Mouse (Mus musculus): ENCODE data around the gene Igfbp7. TPM values are rescaled to one million over a fixed set of nuclear protein-coding genes. Genes with fewer than 3 reads are reported as not detected.
A peak's percentile ranks its signal among the peaks of the same experiment; 100 is the strongest.

Gene Igfbp7
- total and polyA plus RNA-seq, 3 experiments, result 0.07 TPM; not detected in 2

GRCm38 (mm10) chr5:77405455-77406057, 2.3 kb downstream of the Igfbp7 start:
- DNase-seq (ENCODE audit: low read depth, low spot score), result no peak
- Histone ChIP-seq H3K4me1 (ENCODE audit: control insufficient read depth in 1 of 2, insufficient read depth in 2 of 2, low read length in 2 of 2) (no peaks in the 10 kb centered on the region), H3K27me3 (ENCODE audit: control insufficient read depth in 1 of 2, insufficient read depth in 2 of 2, low read length in 2 of 2) (no peaks in the 10 kb centered on the region), H3K36me3 (ENCODE audit: control insufficient read depth in 1 of 2, insufficient read depth in 2 of 2, low read length in 2 of 2) (no peaks in the 10 kb centered on the region), H3K27ac (ENCODE audit: control insufficient read depth, low read depth, low read length) (no peak overlapping the region), H3K79me2 (ENCODE audit: control insufficient read depth, insufficient read depth, low read length, poor library complexity) (no peaks in the 10 kb centered on the region), H3K9me3 (replicated peaks; ENCODE audit: insufficient read depth, low read length) (no peaks in the 10 kb centered on the region; the same call in 1 of the 2 replicates), H3K9ac (ENCODE audit: control insufficient read depth, low read depth, low read length, poor library complexity, severe bottlenecking) (no peak overlapping the region), H3K4me3 (ENCODE audit: control insufficient read depth in 1 of 2, insufficient read depth in 1 of 2, low read depth in 2 of 2, low read length in 2 of 2) (no peak overlapping the region)
- TF ChIP-seq TBP (IDR thresholded peaks at IDR 0.05; ENCODE audit: low read depth, low read length) (0 out of 2 replicates have a peak, but pooled peaks have one; percentile 15), JUND (IDR thresholded peaks at IDR 0.05; ENCODE audit: low read depth, low read length) (no peak)

DNA sequence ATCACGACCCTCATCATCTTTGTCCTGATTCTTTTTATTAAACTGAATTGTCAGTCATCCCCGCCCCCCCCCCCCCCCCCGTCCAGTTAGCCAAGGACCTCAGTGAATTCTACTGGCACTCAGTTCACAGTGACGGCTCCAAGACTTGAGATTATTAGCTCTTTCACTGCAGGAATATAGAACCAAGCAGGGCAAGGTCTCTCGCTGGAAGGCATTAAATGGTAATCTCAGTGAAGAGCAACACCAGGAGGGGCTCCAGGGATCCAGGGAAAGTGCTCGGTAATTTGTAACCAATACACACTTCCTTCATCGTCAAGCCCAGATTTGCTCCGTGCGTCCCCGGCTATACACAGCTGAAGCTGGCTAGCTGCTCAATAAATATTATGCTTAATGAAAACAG, 2.9 kb downstream of the Igfbp7 start:
- no peak overlapping the region for H3K4me3 ChIP-seq (ENCODE audit: control insufficient read depth in 1 of 2, insufficient read depth in 1 of 2, low read depth in 2 of 2, low read length in 2 of 2)
- no peak for DNase-seq (ENCODE audit: low read depth, low spot score)
- H3K79me2 ChIP-seq (ENCODE audit: control insufficient read depth, insufficient read depth, low read length, poor library complexity), result no peaks in the 10 kb centered on the region
- H3K4me1 ChIP-seq (ENCODE audit: control insufficient read depth in 1 of 2, insufficient read depth in 2 of 2, low read length in 2 of 2), result no peaks in the 10 kb centered on the region
- no peak overlapping the region for H3K27ac ChIP-seq (ENCODE audit: control insufficient read depth, low read depth, low read length)
- H3K36me3 ChIP-seq (ENCODE audit: control insufficient read depth in 1 of 2, insufficient read depth in 2 of 2, low read length in 2 of 2), result no peaks in the 10 kb centered on the region
- H3K9ac ChIP-seq (ENCODE audit: control insufficient read depth, low read depth, low read length, poor library complexity, severe bottlenecking), result no peak overlapping the region
- no peaks in the 10 kb centered on the region for H3K27me3 ChIP-seq (ENCODE audit: control insufficient read depth in 1 of 2, insufficient read depth in 2 of 2, low read length in 2 of 2)
- TF ChIP-seq SIN3A (IDR thresholded peaks at IDR 0.05; ENCODE audit: low read length), result no peak
- no peak for TF ChIP-seq TAL1 (IDR thresholded peaks at IDR 0.05; ENCODE audit: low read length)
- TF ChIP-seq GATA1 (IDR thresholded peaks at IDR 0.05; ENCODE audit: low read depth, low read length), result no peak
- no peak for TF ChIP-seq MXI1 (IDR thresholded peaks at IDR 0.05; ENCODE audit: low read depth, low read length)
- TF ChIP-seq POLR2A (IDR thresholded peaks at IDR 0.05; ENCODE audit: control insufficient read depth in 1 of 2, insufficient read depth in 1 of 2, low read depth in 1 of 2, low read length in 2 of 2, poor library complexity in 1 of 2), result no peak
- no peak for TF ChIP-seq RAD21 (IDR thresholded peaks at IDR 0.05; ENCODE audit: low read depth, low read length)
- no peak for TF ChIP-seq CTCF (IDR thresholded peaks at IDR 0.05 in 2 of 3, conservative IDR thresholded peaks at IDR 0.05 in 1 of 3; ENCODE audit: control insufficient read depth in 1 of 3, insufficient read depth in 1 of 3, low read depth in 2 of 3, low read length in 3 of 3, poor library complexity in 1 of 3, severe bottlenecking in 1 of 3)
- no peak for TF ChIP-seq ELF1 (IDR thresholded peaks at IDR 0.05; ENCODE audit: low read depth, low read length)
- TF ChIP-seq SMC3 (IDR thresholded peaks at IDR 0.05; ENCODE audit: low read depth, low read length), result no peak
- no peak for TF ChIP-seq MAZ (IDR thresholded peaks at IDR 0.05; ENCODE audit: low read depth, low read length)
- TF ChIP-seq NRF1 (IDR thresholded peaks at IDR 0.05; ENCODE audit: insufficient read depth, low read depth, low read length, poor library complexity, severe bottlenecking), result no peak
- no peaks in the 10 kb centered on the region; the same call in 1 of the 2 replicates for H3K9me3 ChIP-seq (replicated peaks; ENCODE audit: insufficient read depth, low read length)

DNA sequence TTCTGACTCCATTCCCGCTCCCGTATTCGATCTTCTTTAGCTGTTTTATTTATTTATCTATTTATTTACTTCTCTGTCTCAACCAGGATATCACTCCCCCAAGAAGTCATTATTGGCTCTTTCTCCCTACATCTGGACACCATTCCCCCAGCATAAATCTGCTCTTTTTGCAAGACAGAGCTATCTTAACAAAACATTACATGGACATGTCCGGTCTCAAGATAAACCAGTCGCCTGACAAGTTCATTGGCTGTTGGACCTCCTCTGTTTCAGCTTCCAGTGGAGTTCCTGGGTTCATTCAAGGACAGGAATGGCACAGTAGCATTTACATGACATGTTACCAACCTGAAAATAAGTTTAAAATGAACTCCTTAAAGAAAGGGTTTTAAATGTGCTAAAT, 4.9 kb downstream of the Igfbp7 start:
- TF ChIP-seq ETS1 (IDR thresholded peaks at IDR 0.05; ENCODE audit: low read depth, low read length) (no peak), POLR2A (IDR thresholded peaks at IDR 0.05; ENCODE audit: control insufficient read depth in 1 of 2, insufficient read depth in 1 of 2, low read depth in 1 of 2, low read length in 2 of 2, poor library complexity in 1 of 2) (no peak), CHD2 (IDR thresholded peaks at IDR 0.05; ENCODE audit: low read length) (no peak), MAFK (IDR thresholded peaks at IDR 0.05; ENCODE audit: borderline replicate concordance, low read depth, low read length) (no peak), GATA1 (IDR thresholded peaks at IDR 0.05; ENCODE audit: low read depth, low read length) (no peak), POLR2AphosphoS5 (IDR thresholded peaks at IDR 0.05; ENCODE audit: borderline replicate concordance, low read depth, low read length) (no peak), MEF2A (IDR thresholded peaks at IDR 0.05; ENCODE audit: extremely low read depth, insufficient replicate concordance, low read depth, low read length, poor library complexity, severe bottlenecking) (no peak), UBTF (IDR thresholded peaks at IDR 0.05; ENCODE audit: borderline replicate concordance, insufficient read depth, low read depth, low read length) (no peak)
- H3K4me3 ChIP-seq (ENCODE audit: control insufficient read depth in 1 of 2, insufficient read depth in 1 of 2, low read depth in 2 of 2, low read length in 2 of 2), result no peak overlapping the region
- H3K36me3 ChIP-seq (ENCODE audit: control insufficient read depth in 1 of 2, insufficient read depth in 2 of 2, low read length in 2 of 2), result no peaks in the 10 kb centered on the region
- no peak for DNase-seq (ENCODE audit: low read depth, low spot score)
- H3K4me1 ChIP-seq (ENCODE audit: control insufficient read depth in 1 of 2, insufficient read depth in 2 of 2, low read length in 2 of 2), result no peaks in the 10 kb centered on the region
- H3K27me3 ChIP-seq (ENCODE audit: control insufficient read depth in 1 of 2, insufficient read depth in 2 of 2, low read length in 2 of 2), result no peaks in the 10 kb centered on the region
- no peaks in the 10 kb centered on the region for H3K9me3 ChIP-seq (replicated peaks; ENCODE audit: insufficient read depth, low read length)
- H3K27ac ChIP-seq (ENCODE audit: control insufficient read depth, low read depth, low read length), result no peak overlapping the region
- H3K9ac ChIP-seq (ENCODE audit: control insufficient read depth, low read depth, low read length, poor library complexity, severe bottlenecking), result no peak overlapping the region
- no peaks in the 10 kb centered on the region for H3K79me2 ChIP-seq (ENCODE audit: control insufficient read depth, insufficient read depth, low read length, poor library complexity)

Measured in MEL (cell line).